Mouse (Mus musculus): ENCODE results near the gene Actr3. TPM values are rescaled to one million over a fixed set of nuclear protein-coding genes. Genes with fewer than 3 reads are reported as not detected.

The Actr3 gene
- total and polyA plus RNA-seq, 3 experiments: 444 to 756 (median 569) TPM

DNA sequence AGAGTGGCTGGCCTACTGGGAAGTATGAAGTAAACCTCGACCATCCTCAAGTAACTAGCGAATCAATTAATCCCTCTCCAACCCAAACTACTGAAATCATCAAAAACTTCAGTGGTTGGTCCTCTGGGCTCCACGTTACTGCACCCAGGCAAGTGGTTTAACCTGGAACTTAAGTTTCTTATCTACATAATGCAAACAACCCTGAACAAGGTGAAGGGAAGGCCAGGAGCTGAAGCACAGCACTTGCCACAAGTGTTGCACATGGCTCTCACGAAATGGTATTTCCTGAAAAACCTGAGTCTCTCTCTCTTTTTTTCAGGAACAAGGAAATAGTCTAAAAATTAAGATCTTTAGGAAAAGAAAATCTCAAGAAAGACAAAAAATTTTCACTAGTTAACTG is 4.2 kb downstream of the Actr3 start:
- peaks cover 19% of the 10 kb centered on the region for H3K36me3 ChIP-seq (replicated peaks)
- H3K4me1 ChIP-seq (ENCODE audit: insufficient read depth, low read depth, low read length): peaks cover 73% of the 10 kb centered on the region
- DNase-seq (ENCODE audit: low spot score) (no peak), ATAC-seq (ENCODE audit: extremely low read depth, insufficient number of reproducible peaks, low FRiP score, poor library complexity, severe bottlenecking) (no peak)
- H3K27me3 ChIP-seq (ENCODE audit: insufficient read depth, low read length): no peaks in the 10 kb centered on the region
- H3K9me3 ChIP-seq (replicated peaks): no peaks in the 10 kb centered on the region
- TF ChIP-seq GATA2 (IDR thresholded peaks at IDR 0.05; ENCODE audit: borderline replicate concordance, low read depth, low read length) (no peak), TAL1 (conservative IDR thresholded peaks at IDR 0.05; ENCODE audit: low read depth, low read length) (peak; percentile 22; the same call in 1 of the 2 replicates)
- peak overlapping the region; percentile 25; the same call in 1 of the 2 replicates for H3K4me3 ChIP-seq (ENCODE audit: low read depth, low read length)

DNA sequence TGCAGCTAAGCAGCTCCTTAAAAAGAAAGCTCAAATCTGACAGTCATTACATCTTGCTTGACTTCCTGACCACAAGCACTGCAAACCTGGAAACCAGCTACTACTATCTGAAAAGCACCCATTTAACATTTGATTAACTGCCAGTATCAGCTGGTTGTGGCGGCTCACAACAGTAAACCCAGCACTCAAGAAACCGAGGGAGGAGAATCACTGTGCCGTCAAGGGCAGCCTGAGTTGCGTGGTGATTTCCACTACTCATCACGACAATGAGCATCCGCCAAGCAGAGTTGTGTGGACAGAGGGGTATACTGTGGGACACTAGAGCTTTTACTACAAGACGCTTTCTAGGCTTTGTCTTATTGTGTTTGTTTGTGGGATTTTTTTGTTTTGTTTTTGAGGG is 4.8 kb downstream of the Actr3 start:
- DNase-seq (ENCODE audit: low spot score) (no peak), ATAC-seq (ENCODE audit: extremely low read depth, insufficient number of reproducible peaks, low FRiP score, poor library complexity, severe bottlenecking) (no peak)
- Histone ChIP-seq H3K27me3 (ENCODE audit: insufficient read depth, low read length) (no peaks in the 10 kb centered on the region), H3K9me3 (replicated peaks) (no peaks in the 10 kb centered on the region), H3K4me1 (ENCODE audit: insufficient read depth, low read depth, low read length) (peaks cover 73% of the 10 kb centered on the region), H3K4me3 (ENCODE audit: low read depth, low read length) (peak overlapping the region; percentile 24; the same call in 1 of the 2 replicates), H3K36me3 (replicated peaks) (peaks cover 20% of the 10 kb centered on the region)
- TF ChIP-seq CTCF (IDR thresholded peaks at IDR 0.05; ENCODE audit: low read depth, low read length) (no peak), TAL1 (conservative IDR thresholded peaks at IDR 0.05; ENCODE audit: low read depth, low read length) (no peak)

DNA sequence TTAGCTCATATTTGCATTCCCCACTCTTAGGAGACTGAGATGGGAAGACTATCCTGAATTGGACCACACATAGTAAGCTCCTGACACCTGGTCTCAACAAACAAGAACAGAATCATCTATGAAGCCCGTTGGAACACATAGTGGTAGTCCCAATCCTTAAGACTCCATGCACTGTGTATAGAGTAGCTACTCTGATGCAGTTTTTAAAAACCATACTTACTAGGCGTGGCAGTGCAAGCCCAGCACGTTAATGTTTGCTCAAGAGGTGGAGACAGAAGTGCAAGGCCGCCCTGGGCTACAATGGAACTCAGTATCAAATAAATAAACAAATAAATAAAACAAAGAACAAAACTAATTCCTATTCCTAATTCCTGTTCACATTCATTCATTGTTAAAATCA is 5.5 kb downstream of the Actr3 start:
- Histone ChIP-seq H3K4me1 (ENCODE audit: insufficient read depth, low read depth, low read length) (peaks cover 81% of the 10 kb centered on the region), H3K27me3 (ENCODE audit: insufficient read depth, low read length) (no peaks in the 10 kb centered on the region), H3K36me3 (replicated peaks) (peaks cover 26% of the 10 kb centered on the region), H3K9me3 (replicated peaks) (no peaks in the 10 kb centered on the region), H3K4me3 (ENCODE audit: low read depth, low read length) (no peak overlapping the region; the same call in 1 of the 2 replicates)
- ATAC-seq (ENCODE audit: extremely low read depth, insufficient number of reproducible peaks, low FRiP score, poor library complexity, severe bottlenecking) (no peak; the same call in 1 of the 2 replicates), DNase-seq (ENCODE audit: low spot score) (no peak)
- TF ChIP-seq TAL1 (conservative IDR thresholded peaks at IDR 0.05; ENCODE audit: low read depth, low read length): no peak
- no peak for TF ChIP-seq CTCF (IDR thresholded peaks at IDR 0.05; ENCODE audit: low read depth, low read length)
- no peak for TF ChIP-seq GATA1 (IDR thresholded peaks at IDR 0.05; ENCODE audit: borderline replicate concordance, low read length)
- no peak for TF ChIP-seq GATA2 (IDR thresholded peaks at IDR 0.05; ENCODE audit: borderline replicate concordance, low read depth, low read length)
- TF ChIP-seq POLR2AphosphoS5 (IDR thresholded peaks at IDR 0.05; ENCODE audit: insufficient replicate concordance, low read depth, low read length): no peak

DNA sequence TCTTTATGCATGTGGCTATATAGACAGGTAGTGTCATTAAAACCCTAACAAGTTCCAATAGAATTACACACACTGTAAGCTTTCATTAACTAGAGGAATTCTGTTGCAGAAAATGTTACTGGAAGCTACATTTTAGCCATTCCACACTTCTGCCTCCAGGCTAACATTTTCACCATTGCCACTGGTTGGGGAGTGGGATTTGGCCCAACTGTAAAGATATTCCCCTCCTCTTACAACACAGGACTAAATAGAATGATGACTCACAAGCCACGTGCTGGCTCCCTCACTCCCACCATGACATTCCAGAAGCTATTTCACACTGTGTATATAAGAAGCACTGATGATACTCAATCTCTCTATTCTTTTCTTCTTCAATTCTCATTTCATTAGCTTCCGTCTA is 7.2 kb downstream of the Actr3 start:
- peaks cover 33% of the 10 kb centered on the region for H3K36me3 ChIP-seq (replicated peaks)
- TF ChIP-seq GATA2 (IDR thresholded peaks at IDR 0.05; ENCODE audit: borderline replicate concordance, low read depth, low read length) (no peak), GATA1 (IDR thresholded peaks at IDR 0.05; ENCODE audit: borderline replicate concordance, low read length) (no peak), TAL1 (conservative IDR thresholded peaks at IDR 0.05; ENCODE audit: low read depth, low read length) (no peak), CTCF (IDR thresholded peaks at IDR 0.05; ENCODE audit: low read depth, low read length) (no peak)
- H3K27me3 ChIP-seq (ENCODE audit: insufficient read depth, low read length): no peaks in the 10 kb centered on the region
- no peak for ATAC-seq (ENCODE audit: extremely low read depth, insufficient number of reproducible peaks, low FRiP score, poor library complexity, severe bottlenecking)
- no peak for DNase-seq (ENCODE audit: low spot score)
- H3K9me3 ChIP-seq (replicated peaks): no peaks in the 10 kb centered on the region
- peaks cover 88% of the 10 kb centered on the region for H3K4me1 ChIP-seq (ENCODE audit: insufficient read depth, low read depth, low read length)
- no peak overlapping the region; the same call in 1 of the 2 replicates for H3K4me3 ChIP-seq (ENCODE audit: low read depth, low read length)

DNA sequence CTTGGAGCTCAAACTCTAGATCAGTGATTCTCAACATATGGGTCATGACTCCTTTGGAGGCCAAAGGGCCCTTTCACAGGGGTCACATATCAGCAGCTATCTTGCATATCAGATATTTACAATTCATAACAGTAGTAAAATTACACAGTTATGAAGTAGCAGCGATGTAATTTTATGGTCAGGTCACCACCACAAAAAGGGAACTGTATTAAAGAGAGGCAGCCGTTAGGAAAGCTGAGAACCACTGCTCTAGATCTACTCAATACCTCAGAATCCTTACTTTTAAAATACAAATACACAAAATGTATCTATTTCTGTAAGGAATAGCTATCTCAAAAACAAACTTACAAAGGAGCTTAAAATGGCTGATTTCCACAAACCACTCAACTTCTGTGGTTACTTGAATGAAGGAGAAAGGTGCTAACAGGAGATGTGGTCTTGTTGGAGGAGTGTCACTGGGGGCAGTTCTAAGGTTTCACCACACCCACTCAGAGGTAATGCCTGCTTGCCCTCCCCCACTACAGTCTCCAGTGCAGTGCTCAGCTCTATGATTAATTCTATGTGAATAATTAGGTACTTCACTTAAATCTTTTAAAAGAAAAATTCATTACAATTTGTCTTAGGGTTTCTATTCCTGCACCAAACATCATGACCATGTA is 9.0 kb downstream of the Actr3 start:
- no peaks in the 10 kb centered on the region for H3K27me3 ChIP-seq (ENCODE audit: insufficient read depth, low read length)
- ATAC-seq (ENCODE audit: extremely low read depth, insufficient number of reproducible peaks, low FRiP score, poor library complexity, severe bottlenecking) (peak; percentile 47), DNase-seq (ENCODE audit: low spot score) (peak; percentile 11)
- peaks cover 34% of the 10 kb centered on the region for H3K36me3 ChIP-seq (replicated peaks)
- H3K4me3 ChIP-seq (ENCODE audit: low read depth, low read length): peak overlapping the region; percentile 57; the same call in 1 of the 2 replicates
- H3K9me3 ChIP-seq (replicated peaks): no peaks in the 10 kb centered on the region
- H3K4me1 ChIP-seq (ENCODE audit: insufficient read depth, low read depth, low read length): peaks cover 77% of the 10 kb centered on the region
- TF ChIP-seq CTCF (IDR thresholded peaks at IDR 0.05; ENCODE audit: low read depth, low read length): no peak
- TF ChIP-seq TAL1 (conservative IDR thresholded peaks at IDR 0.05; ENCODE audit: low read depth, low read length): no peak
- TF ChIP-seq GATA1 (IDR thresholded peaks at IDR 0.05; ENCODE audit: borderline replicate concordance, low read length): no peak
- TF ChIP-seq POLR2AphosphoS5 (IDR thresholded peaks at IDR 0.05; ENCODE audit: insufficient replicate concordance, low read depth, low read length): no peak
- TF ChIP-seq GATA2 (IDR thresholded peaks at IDR 0.05; ENCODE audit: borderline replicate concordance, low read depth, low read length): no peak

DNA sequence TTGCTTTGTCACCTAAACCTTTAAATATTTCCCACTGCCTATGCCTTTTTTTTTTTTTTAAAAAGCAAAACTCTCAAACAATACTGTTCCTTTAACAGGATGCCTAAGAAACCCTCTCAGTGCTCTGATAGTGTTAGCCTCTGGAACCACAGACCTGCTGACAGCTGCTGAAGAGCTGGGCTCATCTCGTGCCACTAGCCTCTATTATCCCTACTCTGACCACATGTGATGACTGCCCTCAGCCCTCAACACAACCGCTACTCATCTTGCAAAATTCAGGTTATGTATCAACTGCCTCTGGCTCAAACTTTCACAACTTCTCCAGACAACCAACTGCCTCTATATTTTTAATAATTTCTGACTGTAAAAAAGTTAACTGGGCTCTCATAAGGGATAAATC is 15.6 kb downstream of the Actr3 start:
- DNase-seq (ENCODE audit: low spot score) (no peak), ATAC-seq (ENCODE audit: extremely low read depth, insufficient number of reproducible peaks, low FRiP score, poor library complexity, severe bottlenecking) (peak; percentile 42; the same call in 1 of the 2 replicates)
- Histone ChIP-seq H3K27me3 (ENCODE audit: insufficient read depth, low read length) (no peaks in the 10 kb centered on the region), H3K4me1 (ENCODE audit: insufficient read depth, low read depth, low read length) (peaks cover 25% of the 10 kb centered on the region), H3K9me3 (replicated peaks) (no peaks in the 10 kb centered on the region), H3K36me3 (replicated peaks) (peaks cover 61% of the 10 kb centered on the region), H3K4me3 (ENCODE audit: low read depth, low read length) (no peak overlapping the region)
- no peak for TF ChIP-seq TAL1 (conservative IDR thresholded peaks at IDR 0.05; ENCODE audit: low read depth, low read length)
- TF ChIP-seq GATA2 (IDR thresholded peaks at IDR 0.05; ENCODE audit: borderline replicate concordance, low read depth, low read length): no peak
- TF ChIP-seq GATA1 (IDR thresholded peaks at IDR 0.05; ENCODE audit: borderline replicate concordance, low read length): no peak
- no peak for TF ChIP-seq CTCF (IDR thresholded peaks at IDR 0.05; ENCODE audit: low read depth, low read length)
- no peak for TF ChIP-seq POLR2AphosphoS5 (IDR thresholded peaks at IDR 0.05; ENCODE audit: insufficient replicate concordance, low read depth, low read length)
